Mouse (Mus musculus): ENCODE data around the gene H1f0. TPM values are rescaled to one million over a fixed set of nuclear protein-coding genes. Genes with fewer than 3 reads are reported as not detected.

Gene H1f0
- polyA plus RNA-seq, 1 experiment = 103 TPM

- no peak for DNase-seq (ENCODE audit: low spot score)
These were observed 40.2 kb downstream of the H1f0 start for GRCm38 (mm10) chr15:79068416-79068815.

- no peak for DNase-seq (ENCODE audit: low spot score)
These were observed 43.1 kb downstream of the H1f0 start for GRCm38 (mm10) chr15:79071117-79072039.

- no peak for DNase-seq (ENCODE audit: low spot score)
These were observed 45.5 kb downstream of the H1f0 start for GRCm38 (mm10) chr15:79073752-79074151.

GRCm38 (mm10) chr15:79074446-79074845, 46.2 kb downstream of the H1f0 start:
- no peak for DNase-seq (ENCODE audit: low spot score)

GRCm38 (mm10) chr15:79074913-79075532, 46.8 kb downstream of the H1f0 start, which contains the start of gene Eif3l:
Gene Eif3l (plus strand): TSS chr15:79075179.
- peak; percentile 75 for DNase-seq (ENCODE audit: low spot score)

DNA sequence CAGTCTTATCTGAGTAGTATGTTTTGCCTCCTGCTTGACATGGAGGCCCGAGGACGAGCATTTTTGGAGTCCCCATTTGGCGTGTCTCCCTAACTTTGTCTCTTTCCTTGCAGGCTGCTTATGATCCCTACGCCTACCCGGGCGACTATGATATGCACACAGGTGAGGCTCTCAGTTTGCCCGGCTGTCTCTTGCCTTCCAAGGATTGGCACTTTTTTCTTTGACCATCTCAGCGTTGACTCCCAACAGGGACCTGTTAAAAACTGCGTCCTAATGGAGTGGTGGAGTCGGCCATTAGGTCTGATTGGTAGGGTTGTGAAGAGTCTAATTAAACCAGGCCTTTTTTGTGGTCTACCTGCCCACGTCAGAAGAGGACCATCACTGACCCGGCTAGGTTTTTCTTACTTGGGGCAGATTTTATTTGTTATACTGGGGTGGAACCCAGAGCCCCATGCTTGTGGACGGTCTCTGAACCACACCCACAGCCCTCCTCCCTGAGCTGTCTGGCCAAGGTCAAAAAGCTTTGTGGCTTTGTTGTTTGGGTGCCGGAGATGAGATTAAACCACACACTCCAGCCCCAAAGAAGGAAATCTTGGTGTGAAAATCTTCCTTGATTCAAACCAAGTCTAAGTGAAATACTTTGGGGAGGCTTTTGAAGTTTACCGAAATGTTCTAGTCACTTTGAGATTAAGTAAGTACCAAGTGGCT, 47.6 kb downstream of the H1f0 start:
- no peak for DNase-seq (ENCODE audit: low spot score)

- DNase-seq (ENCODE audit: low spot score) = no peak
These were observed 51.3 kb downstream of the H1f0 start for GRCm38 (mm10) chr15:79079567-79079966.

Other genes with a start within 250 kb of the H1f0 start
- 8.6 and 9.5 TPM in 2 replicates for gene Card10, start 225.4 kb upstream of the H1f0 start, polyA plus RNA-seq (2012; rRNA removed)
- 21.0 and 21.6 TPM in 2 replicates for gene Cdc42ep1, start 185.8 kb upstream of the H1f0 start, polyA plus RNA-seq (2012; rRNA removed)
- 1.3 and 2.1 TPM in 2 replicates for gene Lgals2, start 172.9 kb upstream of the H1f0 start, polyA plus RNA-seq (2012; rRNA removed)
- 53.5 and 56.7 TPM in 2 replicates for gene Gga1, start 151.3 kb upstream of the H1f0 start, polyA plus RNA-seq (2012; rRNA removed)
- gene Gm49510, start 128.8 kb upstream of the H1f0 start, polyA plus RNA-seq (2012; rRNA removed) = 0.04 and 0.06 TPM in 2 replicates
- 34.6 and 35.1 TPM in 2 replicates for gene Sh3bp1, start 128.7 kb upstream of the H1f0 start, polyA plus RNA-seq (2012; rRNA removed)
- 2.4 and 3.8 TPM in 2 replicates for gene Pdxp, start 114.5 kb upstream of the H1f0 start, polyA plus RNA-seq (2012; rRNA removed)
- gene Lgals1, start 101.7 kb upstream of the H1f0 start, polyA plus RNA-seq (2012; rRNA removed) = 979 and 1,151 TPM in 2 replicates
- 26.5 and 30.7 TPM in 2 replicates for gene Nol12, start 93.5 kb upstream of the H1f0 start, polyA plus RNA-seq (2012; rRNA removed)
- 47.1 and 57.9 TPM in 2 replicates for gene Triobp, start 80.7 kb upstream of the H1f0 start, polyA plus RNA-seq (2012; rRNA removed)
- gene Galr3, start 13.4 kb downstream of the H1f0 start, polyA plus RNA-seq (2012; rRNA removed) = 0.14 and 0.19 TPM in 2 replicates
- 24.5 and 26.0 TPM in 2 replicates for gene Ankrd54, start 34.4 kb downstream of the H1f0 start, polyA plus RNA-seq (2012; rRNA removed)
- gene Eif3l, start 46.7 kb downstream of the H1f0 start, polyA plus RNA-seq (2012; rRNA removed) = 125 and 145 TPM in 2 replicates
- 63.5 and 79.4 TPM in 2 replicates for gene Micall1, start 80.4 kb downstream of the H1f0 start, polyA plus RNA-seq (2012; rRNA removed)
- 145 and 194 TPM in 2 replicates for gene Polr2f, start 112.6 kb downstream of the H1f0 start, polyA plus RNA-seq (2012; rRNA removed)
- 3.7 and 4.0 TPM in 2 replicates for gene 1700088E04Rik, start 112.8 kb downstream of the H1f0 start, polyA plus RNA-seq (2012; rRNA removed)
- gene Sox10, start 136.8 kb downstream of the H1f0 start, polyA plus RNA-seq (2012; rRNA removed) = 11.0 and 11.8 TPM in 2 replicates
- 33.3 and 41.7 TPM in 2 replicates for gene Pick1, start 200.7 kb downstream of the H1f0 start, polyA plus RNA-seq (2012; rRNA removed)
- gene Gm49486, start 200.9 kb downstream of the H1f0 start, polyA plus RNA-seq (2012; rRNA removed) = 0.96 and 1.1 TPM in 2 replicates
- gene Slc16a8, start 226.3 kb downstream of the H1f0 start, polyA plus RNA-seq (2012; rRNA removed) = 0.04 and 0.21 TPM in 2 replicates

All from urinary bladder, adult 2 months (tissue).